Comparison of ENCODE assay signal across 8 mouse cellular contexts in the genomic region with DNA sequence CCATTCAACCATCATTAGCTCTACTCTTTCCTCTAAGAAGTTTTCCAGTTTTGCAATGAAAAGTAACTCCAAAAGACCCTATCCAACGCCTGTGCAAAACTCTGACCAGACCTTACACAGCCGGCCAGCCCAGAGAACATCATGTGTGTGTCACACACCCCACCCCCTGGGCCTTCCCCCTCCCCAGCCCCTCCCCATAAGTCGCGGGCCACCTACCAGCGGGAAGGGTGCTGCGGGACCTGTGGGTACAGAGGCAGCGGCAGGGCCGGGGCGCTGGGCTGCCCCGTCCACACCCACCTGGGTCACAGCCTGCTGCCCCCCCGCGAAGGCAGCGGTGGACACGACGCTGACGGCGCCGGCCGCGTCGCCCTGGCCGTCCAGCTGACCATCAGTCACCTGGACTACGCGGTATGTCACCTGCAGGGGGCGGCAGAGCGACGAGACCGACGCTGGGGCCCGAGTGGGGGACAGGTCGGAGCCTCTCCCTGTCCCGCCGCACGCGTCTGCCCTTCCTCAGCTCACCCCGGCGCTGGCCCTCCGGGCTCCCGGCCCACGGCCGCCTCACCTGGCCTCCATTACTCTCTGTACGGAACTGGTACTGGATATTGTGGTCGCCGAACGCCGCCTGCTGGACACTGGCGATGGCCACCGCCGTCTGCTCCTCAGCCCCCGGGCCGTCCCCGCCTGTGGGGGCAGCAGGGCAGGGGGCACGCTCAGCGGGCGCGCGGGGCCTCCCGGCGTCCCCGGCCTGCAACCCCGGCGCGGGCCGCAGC. TPM values are rescaled to one million over a fixed set of nuclear protein-coding genes. Genes with fewer than 3 reads are reported as not detected.
DNase-seq lines count a peak whose midpoint lies in the region.

No protein-coding gene starts in this region.

- H3K36me3 ChIP-seq in megakaryocyte, embryonic 14.5 days (replicated peaks; ENCODE audit: low read length), result peaks cover 66% of the 10 kb centered on the region

- H3K4me3 ChIP-seq in megakaryocyte, embryonic 14.5 days (replicated peaks), result peak overlapping the region; percentile 98

- no peaks in the 10 kb centered on the region for H3K9me3 ChIP-seq in megakaryocyte, embryonic 14.5 days

- no peaks in the 10 kb centered on the region for H3K27me3 ChIP-seq in megakaryocyte, embryonic 14.5 days (replicated peaks)

- peak; percentile 82 for DNase-seq in adipocyte (ENCODE audit: low spot score)
- peak; percentile 95 for DNase-seq in embryo, embryonic 10 days (ENCODE audit: low spot score)
- peak; percentile 94 for DNase-seq in gastrocnemius, postnatal 10 days
- peak; percentile 86 for DNase-seq in induced T-regulatory cell, adult 2 months (ENCODE audit: low read depth)
- DNase-seq in left cerebral cortex, adult 8-10 months (ENCODE audit: low spot score in 2 of 2), result peak; percentile 69 to 77
- DNase-seq in right cerebral cortex, adult 2 months (ENCODE audit: low spot score in 2 of 2), result peak; percentile 76 to 83
- DNase-seq in urinary bladder, postnatal 10 days (ENCODE audit: low spot score), result peak; percentile 81

- peaks cover 62% of the 10 kb centered on the region for H3K4me1 ChIP-seq in megakaryocyte, embryonic 14.5 days

RNA-seq across cellular contexts. Expression of a gene that starts 0.8 kb away (rescaled TPM):
- 10 to 100 TPM; 76.7 to 78.9 TPM for total RNA-seq in gastrocnemius, postnatal 10 days (2021)
- 100 to 1,000 TPM; 114 to 125 (median 120) TPM for total RNA-seq in left cerebral cortex, adult 8-10 months (2022)
- polyA plus RNA-seq in megakaryocyte, embryonic 14.5 days (2012; ENCODE audit: insufficient read depth, low replicate concordance), result 122 and 127 TPM in 2 replicates

RNA-seq across cellular contexts. Expression of a gene that starts 11.9 kb away (rescaled TPM):
- not detected for total RNA-seq in gastrocnemius, postnatal 10 days (2021)
- total RNA-seq in left cerebral cortex, adult 8-10 months (2022), result 1 to 10 TPM in 1 of 4 experiments, not detected in 3; 1.1 TPM
- not detected in 2 replicates for polyA plus RNA-seq in megakaryocyte, embryonic 14.5 days (2012; ENCODE audit: insufficient read depth, low replicate concordance)

RNA-seq across cellular contexts. Expression of a gene that starts 17.5 kb away (rescaled TPM):
- under 1 TPM; 0.49 to 0.72 TPM for total RNA-seq in gastrocnemius, postnatal 10 days (2021)
- total RNA-seq in left cerebral cortex, adult 8-10 months (2022), result 1 to 10 TPM; 5.2 to 6.6 (median 6.1) TPM
- polyA plus RNA-seq in megakaryocyte, embryonic 14.5 days (2012; ENCODE audit: insufficient read depth, low replicate concordance), result 2.1 TPM in 1 of 2 replicates, not detected in the other

RNA-seq across cellular contexts. Expression of a gene that starts 17.8 kb away (rescaled TPM):
- total RNA-seq in gastrocnemius, postnatal 10 days (2021), result under 1 TPM in 1 of 2 experiments, not detected in 1; 0.18 TPM
- total RNA-seq in left cerebral cortex, adult 8-10 months (2022), result under 1 TPM in 2 of 4 experiments, not detected in 2; 0.18 to 0.30 TPM
- polyA plus RNA-seq in megakaryocyte, embryonic 14.5 days (2012; ENCODE audit: insufficient read depth, low replicate concordance), result not detected in 2 replicates

RNA-seq across cellular contexts. Expression of a gene that starts 31.3 kb away (rescaled TPM):
- not detected for total RNA-seq in gastrocnemius, postnatal 10 days (2021)
- total RNA-seq in left cerebral cortex, adult 8-10 months (2022), result not detected
- not detected in 2 replicates for polyA plus RNA-seq in megakaryocyte, embryonic 14.5 days (2012; ENCODE audit: insufficient read depth, low replicate concordance)

Comparison
In these comparisons a context has a peak if more than half of its experiments do, and no peak if none do; other contexts are left out.
1. Peak in every context shown above with its lines: DNase-seq and H3K4me3 ChIP-seq.